In genomic region chr14:21709545-21709944, GRCm38 (mm10) we compare ENCODE assay signal across 16 mouse cellular contexts. TPM values are rescaled to one million over a fixed set of nuclear protein-coding genes. Genes with fewer than 3 reads are reported as not detected.
DNase-seq lines count a peak whose midpoint lies in the region; ATAC-seq and TF ChIP-seq lines count a peak whose summit lies in the region.
"Had no signal": no experiment of that assay in that cellular context is flagged by ENCODE, and none has a peak within 500 bp of the region (broad histone marks: within the 10 kb centered on the region; RNA-seq: fewer than 3 reads in every experiment).

No protein-coding gene starts in this region.

- TF ChIP-seq RAD21 in MEL (IDR thresholded peaks at IDR 0.05; ENCODE audit: low read depth, low read length) = no peak

- WGBS in kidney, postnatal 0 days = 66% methylated on average over 2 of the region's 2 CpGs
- 49% methylated on average over 2 of the region's 2 CpGs for WGBS in embryonic facial prominence, embryonic 10.5 days

- DNase-seq in embryo, embryonic 10 days (ENCODE audit: low spot score) = peak; percentile 45
- DNase-seq in embryo, embryonic 9.5 days (ENCODE audit: extremely low spot score) = no peak
- DNase-seq in kidney, postnatal 0 days (ENCODE audit: low spot score) = no peak
- no peak for DNase-seq in kidney, adult 11 months
- DNase-seq in MEL (ENCODE audit: low read depth, low spot score) = no peak
- DNase-seq in embryonic facial prominence, embryonic 10.5 days (ENCODE audit: low spot score) = peak; percentile 40
- no peak for DNase-seq in left cerebral cortex, postnatal 4 days
- DNase-seq in B cell, adult 2 months = no peak
- DNase-seq: cerebellum, postnatal 10 days; heart, postnatal 36 days; right cerebral cortex, adult 18-20 months; thymus, postnatal 36 days had no signal

- H3K79me2 ChIP-seq in MEL (ENCODE audit: control insufficient read depth, insufficient read depth, low read length, poor library complexity) = no peaks in the 10 kb centered on the region

- intact Hi-C loops in left cerebral cortex, postnatal 4 days (cut with DNase I) = no loop called here

- no peaks in the 10 kb centered on the region for H3K9me3 ChIP-seq in kidney, postnatal 0 days (replicated peaks; ENCODE audit: low read length)
- H3K9me3 ChIP-seq in MEL (replicated peaks; ENCODE audit: insufficient read depth, low read length) = no peaks in the 10 kb centered on the region
- H3K9me3 ChIP-seq in embryonic facial prominence, embryonic 10.5 days = no peaks in the 10 kb centered on the region
- H3K9me3 ChIP-seq: limb, embryonic 13.5 days had no signal

- H3K27ac ChIP-seq in kidney, postnatal 0 days = no peak overlapping the region
- H3K27ac ChIP-seq in MEL (ENCODE audit: control insufficient read depth, low read depth, low read length) = no peak overlapping the region
- peak overlapping the region; percentile 65 for H3K27ac ChIP-seq in embryonic facial prominence, embryonic 10.5 days (replicated peaks)
- H3K27ac ChIP-seq: limb, embryonic 13.5 days had no signal

- no peaks in the 10 kb centered on the region for H3K27me3 ChIP-seq in kidney, postnatal 0 days (ENCODE audit: insufficient read depth, low read length)
- peaks cover 0 to 2% of the 10 kb centered on the region in 2 experiments; a peak in 2 of 4 replicates for H3K27me3 ChIP-seq in MEL (ENCODE audit: control insufficient read depth in 1 of 2, insufficient read depth in 2 of 2, low read length in 2 of 2)
- H3K27me3 ChIP-seq in embryonic facial prominence, embryonic 10.5 days (replicated peaks; ENCODE audit: low read depth, poor library complexity, severe bottlenecking) = no peaks in the 10 kb centered on the region
- H3K27me3 ChIP-seq: limb, embryonic 13.5 days had no signal

- no peak for TF ChIP-seq POLR2A in MEL (IDR thresholded peaks at IDR 0.05; ENCODE audit: control insufficient read depth in 1 of 2, insufficient read depth in 1 of 2, low read depth in 1 of 2, low read length in 2 of 2, poor library complexity in 1 of 2)

- no peak overlapping the region for H3K4me2 ChIP-seq in kidney, postnatal 0 days (ENCODE audit: low read length)
- H3K4me2 ChIP-seq: limb, embryonic 13.5 days had no signal

- no peak for TF ChIP-seq EP300 in MEL (IDR thresholded peaks at IDR 0.05; ENCODE audit: low read depth in 1 of 2, low read length in 2 of 2)

- peak; percentile 37; the same call in 1 of the 2 replicates for TF ChIP-seq CTCF in kidney, postnatal 0 days (IDR thresholded peaks at IDR 0.05; ENCODE audit: low read depth)
- TF ChIP-seq CTCF in MEL (IDR thresholded peaks at IDR 0.05 in 2 of 3, conservative IDR thresholded peaks at IDR 0.05 in 1 of 3; ENCODE audit: control insufficient read depth in 1 of 3, insufficient read depth in 1 of 3, low read depth in 2 of 3, low read length in 3 of 3, poor library complexity in 1 of 3, severe bottlenecking in 1 of 3) = peak in 2 of 3 experiments; percentile 22 to 27; a peak in 5 of 6 replicates

- H3K9ac ChIP-seq in kidney, postnatal 0 days (ENCODE audit: low read depth, low read length) = no peak overlapping the region
- H3K9ac ChIP-seq in MEL (ENCODE audit: control insufficient read depth, low read depth, low read length, poor library complexity, severe bottlenecking) = no peak overlapping the region
- H3K9ac ChIP-seq: limb, embryonic 13.5 days had no signal

- H3K4me3 ChIP-seq in kidney, postnatal 0 days (replicated peaks; ENCODE audit: low read depth, low read length) = no peak overlapping the region
- no peak overlapping the region for H3K4me3 ChIP-seq in MEL (ENCODE audit: control insufficient read depth in 1 of 2, insufficient read depth in 1 of 2, low read depth in 2 of 2, low read length in 2 of 2)
- H3K4me3 ChIP-seq in embryonic facial prominence, embryonic 10.5 days = no peak overlapping the region
- H3K4me3 ChIP-seq: limb, embryonic 13.5 days had no signal

- no peaks in the 10 kb centered on the region for H3K36me3 ChIP-seq in kidney, postnatal 0 days (ENCODE audit: insufficient read depth, low read length)
- peaks cover 0 to 4% of the 10 kb centered on the region in 2 experiments; a peak in 2 of 4 replicates for H3K36me3 ChIP-seq in MEL (ENCODE audit: control insufficient read depth in 1 of 2, insufficient read depth in 2 of 2, low read length in 2 of 2)
- no peaks in the 10 kb centered on the region for H3K36me3 ChIP-seq in embryonic facial prominence, embryonic 10.5 days (replicated peaks)
- H3K36me3 ChIP-seq: limb, embryonic 13.5 days had no signal

- no peaks in the 10 kb centered on the region for H3K4me1 ChIP-seq in kidney, postnatal 0 days (replicated peaks; ENCODE audit: insufficient read depth, low read length)
- H3K4me1 ChIP-seq in MEL (ENCODE audit: control insufficient read depth in 1 of 2, insufficient read depth in 2 of 2, low read length in 2 of 2) = peaks cover 0 to 9% of the 10 kb centered on the region in 2 experiments; a peak in 2 of 4 replicates
- peaks cover 30% of the 10 kb centered on the region for H3K4me1 ChIP-seq in embryonic facial prominence, embryonic 10.5 days

- 0 out of 2 replicates have a peak, but pooled peaks have one; percentile 13 for ATAC-seq in kidney, postnatal 0 days (replicated peaks; ENCODE audit: low FRiP score, low read depth)

TF ChIP-seq in MEL, 35 proteins besides CTCF, POLR2A, EP300 and RAD21:
- no peak for TF ChIP-seq TAL1 (IDR thresholded peaks at IDR 0.05; ENCODE audit: low read length)
- no peak for TF ChIP-seq TCF12 (IDR thresholded peaks at IDR 0.05; ENCODE audit: low read depth, low read length)
- no peak for TF ChIP-seq MAZ (IDR thresholded peaks at IDR 0.05; ENCODE audit: low read depth, low read length)
- no peak for TF ChIP-seq POLR2AphosphoS5 (IDR thresholded peaks at IDR 0.05; ENCODE audit: borderline replicate concordance, low read depth, low read length)
- no peak for TF ChIP-seq MAFK (IDR thresholded peaks at IDR 0.05; ENCODE audit: borderline replicate concordance, low read depth, low read length)

RNA-seq across cellular contexts. Expression of gene Dupd1, which starts 4.8 kb away (rescaled TPM):
- polyA plus RNA-seq in kidney, postnatal 0 days (2015; fragmentation: Nextera tagmentation; extraction: Ambion mirVana) = not detected in 2 replicates
- not detected in 2 replicates for total RNA-seq in MEL (2012; rRNA removed)
- not detected for polyA plus RNA-seq in MEL (2012; ENCODE audit: insufficient read depth in 1 of 2, insufficient read length in 2 of 2, low read depth in 1 of 2, low replicate concordance in 2 of 2, missing spikeins in 1 of 2)
- polyA plus RNA-seq in embryonic facial prominence, embryonic 10.5 days (2016; fragmentation: Nextera tagmentation; extraction: Ambion mirVana) = not detected in 2 replicates
- not detected for total RNA-seq in left cerebral cortex, postnatal 4 days (2021)
- total RNA-seq: heart, postnatal 36 days; megakaryocyte, adult 5-6 weeks had no signal
- polyA plus RNA-seq: kidney, embryonic 14.5 days had no signal

RNA-seq across cellular contexts. Expression of gene Samd8, which starts 40.8 kb away (rescaled TPM):
- polyA plus RNA-seq in kidney, postnatal 0 days (2015; fragmentation: Nextera tagmentation; extraction: Ambion mirVana) = 8.1 and 8.5 TPM in 2 replicates
- total RNA-seq in MEL (2012; rRNA removed) = 5.8 and 6.7 TPM in 2 replicates
- polyA plus RNA-seq in MEL (2012; ENCODE audit: insufficient read depth in 1 of 2, insufficient read length in 2 of 2, low read depth in 1 of 2, low replicate concordance in 2 of 2, missing spikeins in 1 of 2) = 1 to 10 TPM in 1 of 2 experiments, not detected in 1; 6.8 TPM
- 9.5 and 10.4 TPM in 2 replicates for polyA plus RNA-seq in embryonic facial prominence, embryonic 10.5 days (2016; fragmentation: Nextera tagmentation; extraction: Ambion mirVana)
- total RNA-seq in left cerebral cortex, postnatal 4 days (2021) = 10 to 100 TPM; 92.6 to 94.3 TPM

RNA-seq across cellular contexts. Expression of gene Dusp13, which starts 41.4 kb away (rescaled TPM):
- polyA plus RNA-seq in kidney, postnatal 0 days (2015; fragmentation: Nextera tagmentation; extraction: Ambion mirVana) = 0.26 TPM in 1 of 2 replicates, not detected in the other
- total RNA-seq in MEL (2012; rRNA removed) = not detected in 2 replicates
- under 1 TPM in 1 of 2 experiments, not detected in 1; 0.08 TPM for polyA plus RNA-seq in MEL (2012; ENCODE audit: insufficient read depth in 1 of 2, insufficient read length in 2 of 2, low read depth in 1 of 2, low replicate concordance in 2 of 2, missing spikeins in 1 of 2)
- polyA plus RNA-seq in embryonic facial prominence, embryonic 10.5 days (2016; fragmentation: Nextera tagmentation; extraction: Ambion mirVana) = 0.55 TPM in 1 of 2 replicates, not detected in the other
- total RNA-seq in left cerebral cortex, postnatal 4 days (2021) = not detected
- total RNA-seq: megakaryocyte, adult 5-6 weeks had no signal
- polyA plus RNA-seq: kidney, embryonic 14.5 days; neural tube, embryonic 11.5 days had no signal

Comparison
In these comparisons a context has a peak if more than half of its experiments do, and no peak if none do; other contexts are left out.
1. DNase-seq: peak in embryo, embryonic 10 days (single experiment) and embryonic facial prominence, embryonic 10.5 days (single experiment); none in embryo, embryonic 9.5 days (single experiment), kidney, postnatal 0 days (single experiment), kidney, adult 11 months (single experiment), MEL (single experiment), left cerebral cortex, postnatal 4 days (single experiment) and B cell, adult 2 months (0 of 2).